Mouse (Mus musculus) lung, adult 2 months (tissue): ENCODE results near the gene Epha1. TPM values are rescaled to one million over a fixed set of nuclear protein-coding genes. Genes with fewer than 3 reads are reported as not detected.

Experiments used
- DNase-seq: peaks from one replicate; pipeline ENCODE4 v3.0.0; 2022
- H3K4me1 ChIP-seq: fragments of 200-500 bp; 2 replicates; pipeline ENCODE4 v1.6.1; 2011; ENCODE audit warnings: low read length; ENCODE audit not compliant: control insufficient read depth, insufficient read depth
- H3K4me3 ChIP-seq: fragments of 200-500 bp; replicated peaks from 2 replicates; pipeline ENCODE3; 2011; ENCODE audit warnings: low read depth, mild to moderate bottlenecking, control low read depth, low read length; ENCODE audit errors: extremely low read depth
- CTCF ChIP-seq: fragments of 200-500 bp; IDR thresholded peaks from 2 replicates; pipeline ENCODE4 v1.5.1; 2011; ENCODE audit warnings: mild to moderate bottlenecking, low read length, control low read depth; ENCODE audit not compliant: insufficient read depth
- POLR2A ChIP-seq: fragments of 200-500 bp; IDR thresholded peaks from 2 replicates; pipeline ENCODE4 v1.6.1; 2011; ENCODE audit warnings: low read depth, mild to moderate bottlenecking, control low read depth, low read length, borderline replicate concordance; ENCODE audit errors: extremely low read depth
- WGBS: fragments of 180-500 bp; shearing (Covaris S2); methylation state at CpG from one replicate; pipeline ENCODE4 v1.1.7; 2018; 5-methylcytosine and 5-hydroxymethylcytosine counted together
- polyA plus RNA-seq: library from polyadenylated mRNA; depleted of rRNA; stranded (reverse); fragments of >200 nt; gene quantifications from 2 replicates; pipeline ENCODE4 v1.2.3, GENCODE M21; 2012; rRNA removed

The Epha1 gene
- polyA plus RNA-seq, 1 experiment, result 26.7 TPM

GRCm38 (mm10) chr6:42310427-42311053 lies 62.5 kb downstream of the Epha1 start:
- Histone ChIP-seq H3K4me3 (no peak overlapping the region), H3K4me1 (no peaks in the 10 kb centered on the region)
- no peak for DNase-seq
- 78% methylated on average over 2 of the region's 2 CpGs for WGBS
- TF ChIP-seq CTCF, result no peak
- TF ChIP-seq POLR2A, result no peak

GRCm38 (mm10) chr6:42309816-42310378 lies 63.2 kb downstream of the Epha1 start:
- Histone ChIP-seq H3K4me1 (no peaks in the 10 kb centered on the region), H3K4me3 (no peak overlapping the region)
- DNase-seq, result no peak
- TF ChIP-seq POLR2A (no peak), CTCF (no peak; the same call in 1 of the 2 replicates)
- 47% methylated on average over 8 of the region's 8 CpGs for WGBS

Other genes with a start within 250 kb of the Epha1 start
- gene Tas2r139, start 232.3 kb downstream of the Epha1 start, polyA plus RNA-seq, result not detected in 2 replicates
- not detected in 2 replicates for gene Tas2r144, start 157.9 kb downstream of the Epha1 start, polyA plus RNA-seq
- 39.4 and 47.4 TPM in 2 replicates for gene Gstk1, start 127.3 kb downstream of the Epha1 start, polyA plus RNA-seq
- gene Tmem139, start 111.3 kb downstream of the Epha1 start, polyA plus RNA-seq, result 5.7 and 7.2 TPM in 2 replicates
- gene Casp2, start 108.3 kb downstream of the Epha1 start, polyA plus RNA-seq, result 24.2 and 36.7 TPM in 2 replicates
- gene Clcn1, start 86.6 kb downstream of the Epha1 start, polyA plus RNA-seq, result 0.34 and 1.5 TPM in 2 replicates
- 0.42 and 0.45 TPM in 2 replicates for gene Fam131b, start 48.6 kb downstream of the Epha1 start, polyA plus RNA-seq
- 311 and 352 TPM in 2 replicates for gene Zyx, start 23.6 kb downstream of the Epha1 start, polyA plus RNA-seq
- 0.63 and 0.92 TPM in 2 replicates for gene Tas2r143, start 27.0 kb upstream of the Epha1 start, polyA plus RNA-seq
- gene Tas2r135, start 32.2 kb upstream of the Epha1 start, polyA plus RNA-seq, result 0.50 TPM in 1 of 2 replicates, not detected in the other
- gene Tas2r126, start 61.3 kb upstream of the Epha1 start, polyA plus RNA-seq, result 0.22 TPM in 1 of 2 replicates, not detected in the other
- not detected in 2 replicates for gene Olfr458, start 91.9 kb upstream of the Epha1 start, polyA plus RNA-seq
- gene Olfr457, start 103.1 kb upstream of the Epha1 start, polyA plus RNA-seq, result not detected in 2 replicates
- not detected in 2 replicates for gene Olfr456, start 113.9 kb upstream of the Epha1 start, polyA plus RNA-seq
- not detected in 2 replicates for gene Olfr455, start 174.3 kb upstream of the Epha1 start, polyA plus RNA-seq
- gene Tcaf3, start 224.4 kb upstream of the Epha1 start, polyA plus RNA-seq, result not detected in 2 replicates